Mouse (Mus musculus): Measurements from ENCODE around the gene Rtn4. TPM values are rescaled to one million over a fixed set of nuclear protein-coding genes. Genes with fewer than 3 reads are reported as not detected.

The Rtn4 gene
- total and polyA plus RNA-seq, 3 experiments: 46.5 to 202 (median 57.8) TPM

GRCm38 (mm10) chr11:29758617-29759016 is 65.9 kb downstream of the Rtn4 start:
- Histone ChIP-seq H3K9me3 (replicated peaks; ENCODE audit: insufficient read depth, low read length) (no peaks in the 10 kb centered on the region), H3K27me3 (ENCODE audit: control insufficient read depth in 1 of 2, insufficient read depth in 2 of 2, low read length in 2 of 2) (no peaks in the 10 kb centered on the region), H3K4me3 (ENCODE audit: control insufficient read depth in 1 of 2, insufficient read depth in 1 of 2, low read depth in 2 of 2, low read length in 2 of 2) (no peak overlapping the region), H3K27ac (ENCODE audit: control insufficient read depth, low read depth, low read length) (no peak overlapping the region), H3K9ac (ENCODE audit: control insufficient read depth, low read depth, low read length, poor library complexity, severe bottlenecking) (no peak overlapping the region), H3K4me1 (ENCODE audit: control insufficient read depth in 1 of 2, insufficient read depth in 2 of 2, low read length in 2 of 2) (no peaks in the 10 kb centered on the region), H3K36me3 (ENCODE audit: control insufficient read depth in 1 of 2, insufficient read depth in 2 of 2, low read length in 2 of 2) (no peaks in the 10 kb centered on the region), H3K79me2 (ENCODE audit: control insufficient read depth, insufficient read depth, low read length, poor library complexity) (no peaks in the 10 kb centered on the region)
- DNase-seq (ENCODE audit: low read depth, low spot score): no peak
- TF ChIP-seq NRF1 (IDR thresholded peaks at IDR 0.05; ENCODE audit: insufficient read depth, low read depth, low read length, poor library complexity, severe bottlenecking) (no peak), POLR2AphosphoS5 (IDR thresholded peaks at IDR 0.05; ENCODE audit: borderline replicate concordance, low read depth, low read length) (no peak), MAZ (IDR thresholded peaks at IDR 0.05; ENCODE audit: low read depth, low read length) (no peak), ZKSCAN1 (IDR thresholded peaks at IDR 0.05; ENCODE audit: low read depth, low read length) (no peak), EP300 (IDR thresholded peaks at IDR 0.05; ENCODE audit: low read depth in 1 of 2, low read length in 2 of 2) (no peak), RCOR1 (IDR thresholded peaks at IDR 0.05; ENCODE audit: low read depth, low read length) (no peak), MEF2A (IDR thresholded peaks at IDR 0.05; ENCODE audit: extremely low read depth, insufficient replicate concordance, low read depth, low read length, poor library complexity, severe bottlenecking) (no peak), ZNF384 (IDR thresholded peaks at IDR 0.05; ENCODE audit: low read depth, low read length) (no peak), NELFE (IDR thresholded peaks at IDR 0.05; ENCODE audit: low read depth, low read length) (no peak), UBTF (IDR thresholded peaks at IDR 0.05; ENCODE audit: borderline replicate concordance, insufficient read depth, low read depth, low read length) (no peak), MAFK (IDR thresholded peaks at IDR 0.05; ENCODE audit: borderline replicate concordance, low read depth, low read length) (no peak), ZC3H11A (IDR thresholded peaks at IDR 0.05; ENCODE audit: low read depth, low read length) (no peak), CHD2 (IDR thresholded peaks at IDR 0.05; ENCODE audit: low read length) (no peak), MYC (IDR thresholded peaks at IDR 0.05; ENCODE audit: low read depth, low read length) (no peak)

- Histone ChIP-seq H3K9me3 (replicated peaks; ENCODE audit: insufficient read depth, low read length) (no peaks in the 10 kb centered on the region), H3K9ac (ENCODE audit: control insufficient read depth, low read depth, low read length, poor library complexity, severe bottlenecking) (no peak overlapping the region), H3K4me3 (ENCODE audit: control insufficient read depth in 1 of 2, insufficient read depth in 1 of 2, low read depth in 2 of 2, low read length in 2 of 2) (no peak overlapping the region), H3K36me3 (ENCODE audit: control insufficient read depth in 1 of 2, insufficient read depth in 2 of 2, low read length in 2 of 2) (no peaks in the 10 kb centered on the region), H3K27ac (ENCODE audit: control insufficient read depth, low read depth, low read length) (no peak overlapping the region), H3K79me2 (ENCODE audit: control insufficient read depth, insufficient read depth, low read length, poor library complexity) (no peaks in the 10 kb centered on the region), H3K4me1 (ENCODE audit: control insufficient read depth in 1 of 2, insufficient read depth in 2 of 2, low read length in 2 of 2) (no peaks in the 10 kb centered on the region), H3K27me3 (ENCODE audit: control insufficient read depth in 1 of 2, insufficient read depth in 2 of 2, low read length in 2 of 2) (no peaks in the 10 kb centered on the region)
- TF ChIP-seq BHLHE40 (IDR thresholded peaks at IDR 0.05; ENCODE audit: borderline replicate concordance, low read depth, low read length): no peak
- no peak for TF ChIP-seq MYC (IDR thresholded peaks at IDR 0.05; ENCODE audit: low read depth, low read length)
- TF ChIP-seq USF1 (IDR thresholded peaks at IDR 0.05; ENCODE audit: low read depth, low read length): no peak
- no peak for TF ChIP-seq ELF1 (IDR thresholded peaks at IDR 0.05; ENCODE audit: low read depth, low read length)
- no peak for TF ChIP-seq UBTF (IDR thresholded peaks at IDR 0.05; ENCODE audit: borderline replicate concordance, insufficient read depth, low read depth, low read length)
- TF ChIP-seq MEF2A (IDR thresholded peaks at IDR 0.05; ENCODE audit: extremely low read depth, insufficient replicate concordance, low read depth, low read length, poor library complexity, severe bottlenecking): no peak
- no peak for TF ChIP-seq ZNF384 (IDR thresholded peaks at IDR 0.05; ENCODE audit: low read depth, low read length)
- no peak for TF ChIP-seq RCOR1 (IDR thresholded peaks at IDR 0.05; ENCODE audit: low read depth, low read length)
- no peak for TF ChIP-seq SMC3 (IDR thresholded peaks at IDR 0.05; ENCODE audit: low read depth, low read length)
- no peak for TF ChIP-seq ETS1 (IDR thresholded peaks at IDR 0.05; ENCODE audit: low read depth, low read length)
- TF ChIP-seq E2F4 (IDR thresholded peaks at IDR 0.05; ENCODE audit: borderline replicate concordance, low read depth, low read length): no peak
- no peak for TF ChIP-seq HCFC1 (IDR thresholded peaks at IDR 0.05; ENCODE audit: low read depth, low read length)
- no peak for TF ChIP-seq ZC3H11A (IDR thresholded peaks at IDR 0.05; ENCODE audit: low read depth, low read length)
- TF ChIP-seq SIN3A (IDR thresholded peaks at IDR 0.05; ENCODE audit: low read length): no peak
- no peak for TF ChIP-seq ZKSCAN1 (IDR thresholded peaks at IDR 0.05; ENCODE audit: low read depth, low read length)
- no peak for TF ChIP-seq JUND (IDR thresholded peaks at IDR 0.05; ENCODE audit: low read depth, low read length)
- no peak for TF ChIP-seq MAZ (IDR thresholded peaks at IDR 0.05; ENCODE audit: low read depth, low read length)
- no peak for TF ChIP-seq MXI1 (IDR thresholded peaks at IDR 0.05; ENCODE audit: low read depth, low read length)
- TF ChIP-seq GABPA (IDR thresholded peaks at IDR 0.05; ENCODE audit: low read depth, low read length): no peak
- TF ChIP-seq POLR2AphosphoS2 (IDR thresholded peaks at IDR 0.05; ENCODE audit: low read length): no peak
- DNase-seq (ENCODE audit: low read depth, low spot score): no peak
Measured at GRCm38 (mm10) chr11:29761387-29761786, 68.6 kb downstream of the Rtn4 start.

All from MEL (cell line).